Mouse (Mus musculus) heart, postnatal 0 days (tissue): Measurements from ENCODE around the gene Stoml3. TPM values are rescaled to one million over a fixed set of nuclear protein-coding genes. Genes with fewer than 3 reads are reported as not detected.

Experiments
- ATAC-seq: fragments of 200-750 bp; cut with Nextera tagmentation; 2 replicates; pipeline ENCODE4 v1.8.0; 2017; ENCODE audit warnings: low read depth, moderate number of reproducible peaks, moderate library complexity; ENCODE audit not compliant: insufficient read depth
- DNase-seq: peaks from one replicate; pipeline ENCODE4 v3.0.0-alpha.2; 2016; ENCODE audit warnings: low spot score
- H3K27ac ChIP-seq: fragments of 300-500 bp; sonication (generic); 2 replicates; pipeline ENCODE4 v1.5.1; 2014; ENCODE audit warnings: low read depth, mild to moderate bottlenecking
- H3K27me3 ChIP-seq: fragments of 300-500 bp; sonication (generic); 2 replicates; pipeline ENCODE4 v1.6.1; 2014; ENCODE audit warnings: low read length, mixed read lengths; ENCODE audit not compliant: control insufficient read depth, insufficient read depth
- H3K36me3 ChIP-seq: fragments of 300-500 bp; sonication (generic); replicated peaks from 2 replicates; pipeline ENCODE4 v1.6.1; 2014; ENCODE audit warnings: low read length, mixed read lengths; ENCODE audit not compliant: control insufficient read depth, insufficient read depth
- H3K4me1 ChIP-seq: fragments of 300-500 bp; sonication (generic); 2 replicates; pipeline ENCODE4 v1.6.1; 2014; ENCODE audit warnings: antibody characterized with exemption; ENCODE audit not compliant: control insufficient read depth, insufficient read depth
- H3K4me2 ChIP-seq: fragments of 300-500 bp; sonication (generic); 2 replicates; pipeline ENCODE4 v1.6.1; 2014; ENCODE audit warnings: low read depth, mild to moderate bottlenecking, low read length, moderate library complexity
- H3K4me3 ChIP-seq: fragments of 300-500 bp; sonication (generic); 2 replicates; pipeline ENCODE4 v1.5.1; 2014; ENCODE audit warnings: low read depth, low read length
- H3K9ac ChIP-seq: fragments of 300-500 bp; sonication (generic); replicated peaks from 2 replicates; pipeline ENCODE4 v1.6.1; 2014; ENCODE audit warnings: low read depth, low read length, mixed read lengths
- H3K9me3 ChIP-seq: fragments of 300-500 bp; sonication (generic); replicated peaks from 2 replicates; pipeline ENCODE4 v1.6.1; 2016; ENCODE audit warnings: low read length; ENCODE audit not compliant: control insufficient read depth
- CTCF ChIP-seq: IDR thresholded peaks from 2 replicates; pipeline ENCODE4 v1.5.1; 2016; ENCODE audit warnings: antibody characterized with exemption, control low read depth, low read depth
- EP300 ChIP-seq: IDR thresholded peaks from 2 replicates; pipeline ENCODE4 v1.6.1; 2016; ENCODE audit warnings: antibody characterized with exemption, low read depth
- WGBS: fragments of 180-500 bp; shearing (Covaris S2); extraction: QIAGEN DNeasy Blood & Tissue Kit; methylation state at CpG from one replicate; pipeline ENCODE4 v1.1.7; 2014; 5-methylcytosine and 5-hydroxymethylcytosine counted together
- polyA plus RNA-seq: library from polyadenylated mRNA; unstranded; fragments of >200 nt; fragmentation: Nextera tagmentation; extraction: Ambion mirVana; gene quantifications from 2 replicates; pipeline ENCODE4 v1.2.1, GENCODE M21; 2015
- total RNA-seq: library from RNA; depleted of rRNA; stranded (reverse); fragments of >200 nt; gene quantifications from 2 replicates; pipeline ENCODE4 v1.2.3, GENCODE M21; 2014; ENCODE audit warnings: low replicate concordance; rRNA removed

Gene Stoml3
- total RNA-seq (1.6 TPM in 1 of 2 replicates, not detected in the other), polyA plus RNA-seq (not detected in 2 replicates)

- no peak within 1 kb of the TSS for H3K9ac ChIP-seq
- TF ChIP-seq EP300 (no peak), CTCF (no peak)
Measured at GRCm38 (mm10) chr3:53488353-53488752, at the start of gene Stoml3. Stoml3 (plus strand) TSS chr3:53488653.

GRCm38 (mm10) chr3:53445540-53445939 lies 42.9 kb upstream of the Stoml3 start:
- Histone ChIP-seq H3K4me3 (no peak overlapping the region), H3K27ac (no peak overlapping the region), H3K9ac (no peak overlapping the region), H3K9me3 (no peaks in the 10 kb centered on the region), H3K4me2 (no peak overlapping the region), H3K36me3 (0 out of 2 replicates have a peak, but pooled peaks cover 5% of the 10 kb centered on the region), H3K27me3 (no peaks in the 10 kb centered on the region), H3K4me1 (no peaks in the 10 kb centered on the region)
- TF ChIP-seq EP300 (no peak), CTCF (no peak)
- ATAC-seq = no peak
- WGBS = 87% methylated on average over 5 of the region's 5 CpGs
- no peak for DNase-seq

More at GRCm38 (mm10) chr3:53488353-53488752, at the start of gene Stoml3:
- no peaks in the 10 kb centered on the region for H3K9me3 ChIP-seq
- H3K4me1 ChIP-seq = peaks cover 16% of the 10 kb centered on the region
- ATAC-seq = no peak
- DNase-seq = no peak
- 81% methylated on average over 6 of the region's 6 CpGs for WGBS
- no peaks in the 10 kb centered on the region for H3K27me3 ChIP-seq
- H3K36me3 ChIP-seq = no peaks in the 10 kb centered on the region
- H3K27ac ChIP-seq = peak within 1 kb of the TSS; percentile 36; the same call in 1 of the 2 replicates
- H3K4me3 ChIP-seq = no peak within 1 kb of the TSS
- no peak within 1 kb of the TSS for H3K4me2 ChIP-seq

- Histone ChIP-seq H3K27me3 (no peaks in the 10 kb centered on the region), H3K9me3 (no peaks in the 10 kb centered on the region), H3K4me1 (no peaks in the 10 kb centered on the region), H3K4me3 (no peak overlapping the region), H3K36me3 (peaks cover 17% of the 10 kb centered on the region), H3K4me2 (no peak overlapping the region), H3K9ac (no peak overlapping the region), H3K27ac (no peak overlapping the region)
- ATAC-seq (no peak), DNase-seq (no peak)
- WGBS = 89% methylated on average over 3 of the region's 3 CpGs
- TF ChIP-seq EP300 (no peak), CTCF (no peak)
Measured at GRCm38 (mm10) chr3:53446801-53447200, 41.7 kb upstream of the Stoml3 start.

- no peak overlapping the region for H3K4me3 ChIP-seq
- no peaks in the 10 kb centered on the region for H3K27me3 ChIP-seq
- H3K4me1 ChIP-seq = no peaks in the 10 kb centered on the region
- WGBS = 14% methylated on average over 2 of the region's 2 CpGs
- H3K9ac ChIP-seq = no peak overlapping the region
- H3K36me3 ChIP-seq = peaks cover 31% of the 10 kb centered on the region
- TF ChIP-seq CTCF = peak; percentile 87
- no peak for TF ChIP-seq EP300
- no peaks in the 10 kb centered on the region for H3K9me3 ChIP-seq
- H3K4me2 ChIP-seq = no peak overlapping the region
- no peak overlapping the region for H3K27ac ChIP-seq
- DNase-seq (peak; percentile 89), ATAC-seq (peak; percentile 80)
Measured at GRCm38 (mm10) chr3:53448208-53448607, 40.2 kb upstream of the Stoml3 start.

- ATAC-seq (no peak), DNase-seq (no peak)
- Histone ChIP-seq H3K4me1 (no peaks in the 10 kb centered on the region), H3K9ac (no peak overlapping the region), H3K27me3 (no peaks in the 10 kb centered on the region), H3K9me3 (no peaks in the 10 kb centered on the region), H3K4me3 (no peak overlapping the region), H3K36me3 (peaks cover 56% of the 10 kb centered on the region), H3K4me2 (no peak overlapping the region), H3K27ac (no peak overlapping the region)
- 86% methylated on average over 11 of the region's 11 CpGs for WGBS
- TF ChIP-seq EP300 (no peak), CTCF (no peak)
Measured at GRCm38 (mm10) chr3:53450666-53451065, 37.8 kb upstream of the Stoml3 start.

- no peak for ATAC-seq
- Histone ChIP-seq H3K4me1 (no peaks in the 10 kb centered on the region), H3K27me3 (no peaks in the 10 kb centered on the region), H3K4me2 (no peak overlapping the region), H3K4me3 (no peak overlapping the region), H3K9me3 (no peaks in the 10 kb centered on the region), H3K36me3 (peaks cover 73% of the 10 kb centered on the region), H3K27ac (no peak overlapping the region), H3K9ac (no peak overlapping the region)
- no peak for TF ChIP-seq CTCF
- TF ChIP-seq EP300 = no peak
- 89% methylated on average over 10 of the region's 10 CpGs for WGBS
- no peak for DNase-seq
Measured at GRCm38 (mm10) chr3:53452351-53452750, 36.1 kb upstream of the Stoml3 start.
